Mouse (Mus musculus) T-helper 2 cell (primary cell): ENCODE measurements around the gene Serpina12.

Experiments
- in situ Hi-C: fragments of 300-600 bp; cut with MboI, MseI; formaldehyde crosslinking; loops from one replicate; pipeline ENCODE4 v1.15.1; 2025; ENCODE audit warnings: high pct_unique_total_duplicates

The Serpina12 gene

GRCm38 (mm10) chr12:104004689-104005088, 39.6 kb downstream of the Serpina12 start:
- in situ Hi-C loops, result loop anchor here (5.0 kb wide), 1 partner anchor 58 kb away; no protein-coding TSS in a partner anchor

GRCm38 (mm10) chr12:104003238-104003612, 41.0 kb downstream of the Serpina12 start:
- in situ Hi-C loops, result no loop called here

- in situ Hi-C loops, result no loop called here
Measured at GRCm38 (mm10) chr12:104002569-104003237, 41.5 kb downstream of the Serpina12 start.

GRCm38 (mm10) chr12:104000594-104000993, 43.6 kb downstream of the Serpina12 start:
- in situ Hi-C loops, result no loop called here

- in situ Hi-C loops, result no loop called here
Measured at GRCm38 (mm10) chr12:103999611-104000010, 44.6 kb downstream of the Serpina12 start.

GRCm38 (mm10) chr12:103996513-103996912, 47.7 kb downstream of the Serpina12 start:
- in situ Hi-C loops, result no loop called here

GRCm38 (mm10) chr12:103995292-103996072, 48.8 kb downstream of the Serpina12 start:
- in situ Hi-C loops, result no loop called here

- in situ Hi-C loops, result no loop called here
Measured at GRCm38 (mm10) chr12:103992945-103993344, 51.3 kb downstream of the Serpina12 start.

- in situ Hi-C loops, result loop anchor here (5.0 kb wide), 2 partner anchors 82 to 432 kb away; no protein-coding TSS in a partner anchor
Measured at GRCm38 (mm10) chr12:103989857-103990256, 54.4 kb downstream of the Serpina12 start, which contains the start of gene Serpina11. Gene Serpina11, minus strand, starts transcription at chr12:103989957.

- in situ Hi-C loops, result loop anchor here (5.0 kb wide), 2 partner anchors 83 to 433 kb away; no protein-coding TSS in a partner anchor
Measured at GRCm38 (mm10) chr12:103989514-103989767, 54.8 kb downstream of the Serpina12 start.

- in situ Hi-C loops, result loop anchor here (5.0 kb wide), 2 partner anchors 83 to 433 kb away; no protein-coding TSS in a partner anchor
Measured at GRCm38 (mm10) chr12:103988754-103989513, 55.3 kb downstream of the Serpina12 start.

GRCm38 (mm10) chr12:103985868-103986267, 58.4 kb downstream of the Serpina12 start:
- in situ Hi-C loops, result loop anchor here (5.0 kb wide), 2 partner anchors 86 to 436 kb away; no protein-coding TSS in a partner anchor

- in situ Hi-C loops, result loop anchor here (5.0 kb wide), 2 partner anchors 87 to 437 kb away; no protein-coding TSS in a partner anchor
Measured at GRCm38 (mm10) chr12:103984935-103985334, 59.3 kb downstream of the Serpina12 start.

GRCm38 (mm10) chr12:103981646-103982360, 62.4 kb downstream of the Serpina12 start:
- in situ Hi-C loops, result no loop called here
